Mouse (Mus musculus) midbrain, embryonic 14.5 days (tissue): Measurements from ENCODE around the gene Gm11146. TPM values are rescaled to one million over a fixed set of nuclear protein-coding genes. Genes with fewer than 3 reads are reported as not detected.

Experiments used
- ATAC-seq: fragments of 200-750 bp; cut with Nextera tagmentation; 2 replicates; pipeline ENCODE4 v1.8.0; 2017; ENCODE audit warnings: moderate number of reproducible peaks, moderate library complexity; ENCODE audit not compliant: low FRiP score, low TSS enrichment
- DNase-seq: peaks from one replicate; pipeline ENCODE4 v3.0.0-alpha.2; 2015
- H3K27ac ChIP-seq: fragments of 300-500 bp; sonication (generic); replicated peaks from 2 replicates; pipeline ENCODE4 v1.5.1; 2014; ENCODE audit warnings: mild to moderate bottlenecking, low read depth, low read length, moderate library complexity
- H3K27me3 ChIP-seq: fragments of 300-500 bp; sonication (generic); 2 replicates; pipeline ENCODE4 v1.6.1; 2014; ENCODE audit warnings: low read length, control low read depth, mixed read lengths; ENCODE audit not compliant: control insufficient read depth, insufficient read depth
- H3K36me3 ChIP-seq: fragments of 300-500 bp; sonication (generic); 2 replicates; pipeline ENCODE4 v1.6.1; 2014; ENCODE audit warnings: low read length, control low read depth; ENCODE audit not compliant: control insufficient read depth, insufficient read depth
- H3K4me1 ChIP-seq: fragments of 300-500 bp; sonication (generic); 2 replicates; pipeline ENCODE4 v1.6.1; 2014; ENCODE audit warnings: mild to moderate bottlenecking, antibody characterized with exemption, low read length, control low read depth; ENCODE audit not compliant: control insufficient read depth, insufficient read depth
- H3K4me2 ChIP-seq: fragments of 300-500 bp; sonication (generic); 2 replicates; pipeline ENCODE4 v1.6.1; 2014; ENCODE audit warnings: mild to moderate bottlenecking, low read length, moderate library complexity
- H3K4me3 ChIP-seq: fragments of 300-500 bp; sonication (generic); replicated peaks from 2 replicates; pipeline ENCODE4 v1.5.1; 2014; ENCODE audit warnings: low read depth, low read length
- H3K9ac ChIP-seq: fragments of 300-500 bp; sonication (generic); replicated peaks from 2 replicates; pipeline ENCODE4 v1.6.1; 2014; ENCODE audit warnings: mild to moderate bottlenecking, low read length, moderate library complexity
- H3K9me3 ChIP-seq: fragments of 300-500 bp; sonication (generic); 2 replicates; pipeline ENCODE4 v1.6.1; 2016; ENCODE audit warnings: low read length, control low read depth, mixed read lengths; ENCODE audit not compliant: control insufficient read depth
- WGBS: fragments of 180-500 bp; shearing (Covaris S2); extraction: QIAGEN DNeasy Blood & Tissue Kit; methylation state at CpG from one replicate; pipeline ENCODE4 v1.1.7; 2014; 5-methylcytosine and 5-hydroxymethylcytosine counted together
- polyA plus RNA-seq: library from polyadenylated mRNA; unstranded; fragments of >200 nt; fragmentation: Nextera tagmentation; extraction: Ambion mirVana; gene quantifications from 2 replicates; pipeline ENCODE4 v1.2.1, GENCODE M21; 2014

Gm11146 gene
- polyA plus RNA-seq, 1 experiment from 2014 or later: not detected

DNA sequence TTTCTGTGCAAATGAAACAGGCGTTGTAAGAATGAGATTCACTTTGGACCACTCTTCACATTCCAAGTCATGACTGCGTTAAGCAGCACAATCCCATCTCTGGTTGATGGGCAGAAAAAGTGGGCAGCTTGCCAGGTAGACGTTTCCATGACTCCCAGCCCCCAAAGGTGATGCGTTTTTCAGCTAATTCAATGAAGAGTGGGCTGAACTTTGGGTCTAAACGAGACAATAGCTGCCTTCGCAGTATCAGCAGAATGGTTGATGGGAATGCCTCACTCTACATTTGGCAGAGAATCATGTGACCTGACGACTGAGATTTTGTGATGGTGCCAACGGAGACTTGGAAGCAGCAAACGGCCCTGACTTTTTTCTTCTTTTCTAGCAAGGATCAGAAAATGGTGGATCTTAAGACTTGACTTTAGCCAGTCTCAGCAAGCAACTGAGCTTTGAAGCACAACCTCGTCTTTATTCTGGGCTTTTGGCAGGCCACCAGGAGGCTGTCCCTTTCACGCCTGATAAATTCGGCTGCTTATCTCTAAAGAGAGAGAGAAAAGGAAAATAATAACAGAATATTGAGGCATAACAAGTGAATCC, 8.0 kb downstream of the Gm11146 start:
- Histone ChIP-seq H3K27ac (peak overlapping the region; percentile 94), H3K4me2 (peak overlapping the region; percentile 56), H3K9me3 (no peaks in the 10 kb centered on the region), H3K4me3 (peak overlapping the region; percentile 38), H3K9ac (peak overlapping the region; percentile 36; the same call in 1 of the 2 replicates), H3K4me1 (peaks cover 11% of the 10 kb centered on the region; the same call in 1 of the 2 replicates), H3K27me3 (no peaks in the 10 kb centered on the region), H3K36me3 (no peaks in the 10 kb centered on the region)
- 9% methylated on average over 12 of the region's 12 CpGs for WGBS
- peak; percentile 92 for DNase-seq
- peak; percentile 90 for ATAC-seq

GRCm38 (mm10) chr16:77592986-77593385, 8.9 kb downstream of the Gm11146 start:
- 13% methylated on average over 3 of the region's 3 CpGs for WGBS
- Histone ChIP-seq H3K36me3 (no peaks in the 10 kb centered on the region), H3K9me3 (no peaks in the 10 kb centered on the region), H3K4me3 (0 out of 2 replicates have a peak overlapping the region, but pooled peaks have one; percentile 38), H3K27ac (peak overlapping the region; percentile 94), H3K4me1 (peaks cover 11% of the 10 kb centered on the region; the same call in 1 of the 2 replicates), H3K4me2 (peak overlapping the region; percentile 56), H3K27me3 (no peaks in the 10 kb centered on the region), H3K9ac (peak overlapping the region; percentile 20; the same call in 1 of the 2 replicates)
- DNase-seq (peak; percentile 73), ATAC-seq (peak; percentile 57)

GRCm38 (mm10) chr16:77573036-77573435, 28.9 kb downstream of the Gm11146 start:
- ATAC-seq: no peak
- no peaks in the 10 kb centered on the region for H3K4me1 ChIP-seq
- H3K4me3 ChIP-seq: no peak overlapping the region
- no peak for DNase-seq
- no peaks in the 10 kb centered on the region for H3K36me3 ChIP-seq
- H3K9me3 ChIP-seq: no peaks in the 10 kb centered on the region
- 0 out of 2 replicates have a peak overlapping the region, but pooled peaks have one; percentile 26 for H3K27ac ChIP-seq
- no peak overlapping the region for H3K4me2 ChIP-seq
- WGBS: 83% methylated on average over 5 of the region's 5 CpGs
- H3K9ac ChIP-seq: no peak overlapping the region
- no peaks in the 10 kb centered on the region for H3K27me3 ChIP-seq

DNA sequence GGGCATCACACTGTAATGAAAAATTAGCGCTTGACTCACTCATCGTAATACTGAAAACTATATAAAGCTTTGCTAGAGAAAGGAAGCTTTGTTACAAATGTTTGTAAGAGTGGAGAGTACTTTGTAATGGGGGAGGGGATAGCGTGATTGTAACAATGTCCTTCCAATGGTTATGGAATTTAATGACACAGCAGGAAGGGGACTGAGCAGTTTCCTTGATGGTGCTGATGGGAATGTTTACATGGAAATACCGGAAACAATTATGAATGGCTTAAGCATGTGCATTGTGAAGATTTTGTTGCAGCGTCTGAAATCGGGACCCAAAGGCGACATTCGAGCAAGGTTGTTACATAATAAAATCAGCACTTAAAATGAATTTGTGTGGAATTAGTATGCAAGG, 32.4 kb downstream of the Gm11146 start:
- no peak overlapping the region; the same call in 1 of the 2 replicates for H3K27ac ChIP-seq
- no peak overlapping the region for H3K4me3 ChIP-seq
- ATAC-seq: no peak
- WGBS: 88% methylated on average over 8 of the region's 8 CpGs
- H3K36me3 ChIP-seq: no peaks in the 10 kb centered on the region
- no peaks in the 10 kb centered on the region for H3K9me3 ChIP-seq
- DNase-seq: no peak
- no peaks in the 10 kb centered on the region for H3K4me1 ChIP-seq
- H3K27me3 ChIP-seq: no peaks in the 10 kb centered on the region
- H3K9ac ChIP-seq: no peak overlapping the region
- no peak overlapping the region for H3K4me2 ChIP-seq

DNA sequence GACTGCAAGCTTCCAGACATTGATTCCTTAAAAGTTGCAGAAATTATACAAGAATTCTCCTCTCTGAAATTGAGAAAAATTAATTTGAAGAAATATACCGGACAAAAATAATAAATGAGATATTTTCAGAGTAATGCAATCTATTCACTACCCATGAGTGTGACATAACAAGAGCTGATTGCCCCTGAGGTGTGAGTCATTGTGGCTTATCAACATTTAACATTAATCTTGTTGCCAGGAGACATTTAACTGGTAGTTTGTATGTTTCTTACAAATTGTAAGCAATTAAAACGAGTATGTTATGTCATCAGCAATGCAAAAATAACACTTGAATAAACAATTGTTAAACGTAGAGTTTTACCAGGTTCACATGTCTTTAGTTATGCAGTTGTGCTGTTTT, 33.5 kb downstream of the Gm11146 start:
- H3K4me2 ChIP-seq: no peak overlapping the region
- no peak overlapping the region for H3K9ac ChIP-seq
- H3K36me3 ChIP-seq: no peaks in the 10 kb centered on the region
- H3K9me3 ChIP-seq: no peaks in the 10 kb centered on the region
- DNase-seq (no peak), ATAC-seq (no peak)
- H3K27ac ChIP-seq: no peak overlapping the region
- H3K4me3 ChIP-seq: no peak overlapping the region
- no peaks in the 10 kb centered on the region for H3K4me1 ChIP-seq
- no peaks in the 10 kb centered on the region for H3K27me3 ChIP-seq
- 89% methylated on average over 3 of the region's 3 CpGs for WGBS

DNA sequence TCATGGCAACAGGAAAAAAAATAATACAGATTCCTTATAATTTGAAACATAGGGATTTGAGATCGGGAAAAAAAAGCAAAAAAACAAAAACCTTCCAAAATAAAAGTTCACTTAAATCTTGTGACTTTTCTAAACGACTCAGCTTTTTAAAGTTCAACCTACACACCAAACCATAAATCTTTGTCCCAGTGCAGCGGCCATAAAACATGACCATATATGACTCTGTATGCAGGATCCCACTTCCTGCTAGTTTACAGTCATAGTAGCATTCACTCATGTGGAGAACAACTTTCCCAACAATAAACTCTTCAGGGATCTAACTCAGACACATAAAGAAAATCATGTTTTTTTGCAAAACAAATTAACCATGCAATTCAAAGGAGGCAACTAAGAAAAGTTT, 39.0 kb downstream of the Gm11146 start:
- Histone ChIP-seq H3K4me3 (no peak overlapping the region), H3K36me3 (no peaks in the 10 kb centered on the region), H3K9ac (no peak overlapping the region), H3K4me1 (no peaks in the 10 kb centered on the region), H3K27me3 (no peaks in the 10 kb centered on the region), H3K27ac (no peak overlapping the region), H3K4me2 (no peak overlapping the region), H3K9me3 (no peaks in the 10 kb centered on the region)
- DNase-seq: no peak
- ATAC-seq: no peak
- 97% methylated on average over 3 of the region's 3 CpGs for WGBS

DNA sequence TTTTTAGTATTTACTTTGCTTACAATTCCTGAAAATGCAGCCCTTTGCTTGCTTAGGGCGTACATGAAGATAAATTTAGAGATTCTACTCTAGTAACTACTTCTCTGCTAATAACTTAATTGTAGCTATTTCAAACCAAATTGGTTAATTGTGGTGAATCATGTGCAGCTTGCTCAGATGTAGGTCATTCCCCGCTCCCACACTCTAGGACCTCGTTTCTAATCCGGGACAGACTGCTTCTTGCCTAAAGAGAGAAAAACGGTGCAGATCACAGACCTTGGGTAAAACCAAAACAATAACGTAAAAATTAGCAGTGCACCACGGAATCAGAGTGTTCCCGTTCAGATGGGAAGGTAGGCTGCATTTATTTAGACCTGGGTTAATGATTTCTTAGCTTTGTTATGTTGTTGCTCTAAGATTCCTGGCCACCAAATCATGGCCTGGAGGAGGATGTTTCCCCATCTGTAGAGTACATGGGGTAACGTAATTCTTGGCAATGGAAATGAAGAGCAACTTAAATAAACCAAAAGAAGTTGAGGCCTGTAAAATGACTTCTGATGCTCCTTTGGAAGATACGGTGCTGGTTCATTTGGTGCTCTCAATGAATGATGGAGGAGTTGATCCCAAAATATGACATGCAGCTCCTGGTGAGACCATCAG, 45.3 kb downstream of the Gm11146 start:
- Histone ChIP-seq H3K9ac (no peak overlapping the region), H3K4me2 (no peak overlapping the region), H3K9me3 (no peaks in the 10 kb centered on the region), H3K4me1 (no peaks in the 10 kb centered on the region), H3K4me3 (no peak overlapping the region), H3K36me3 (0 out of 2 replicates have a peak, but pooled peaks cover 2% of the 10 kb centered on the region), H3K27ac (no peak overlapping the region), H3K27me3 (no peaks in the 10 kb centered on the region)
- ATAC-seq: no peak
- DNase-seq: no peak
- WGBS: 95% methylated on average over 10 of the region's 10 CpGs

DNA sequence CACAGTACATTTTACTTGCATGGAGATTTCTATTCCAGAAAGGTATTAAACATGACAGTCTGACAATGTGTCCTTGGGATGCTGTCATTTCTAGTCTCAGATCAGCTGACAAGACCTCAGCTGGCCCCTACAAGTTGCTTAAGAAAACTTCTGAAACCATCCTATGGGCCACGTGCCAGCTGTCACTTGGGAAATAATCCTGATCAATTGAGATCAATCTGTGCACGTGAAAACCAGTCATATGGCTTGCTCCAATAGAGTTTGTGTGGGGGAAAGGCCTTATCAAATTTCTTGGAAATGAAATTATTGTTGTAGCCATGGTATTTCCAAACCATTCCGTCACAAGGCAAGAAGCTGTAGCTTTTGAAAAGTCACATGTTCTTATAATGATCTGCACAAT, 50.8 kb downstream of the Gm11146 start:
- no peaks in the 10 kb centered on the region for H3K9me3 ChIP-seq
- H3K27ac ChIP-seq: no peak overlapping the region
- WGBS: 53% methylated on average over 3 of the region's 3 CpGs
- ATAC-seq (no peak), DNase-seq (no peak)
- H3K4me3 ChIP-seq: no peak overlapping the region
- no peaks in the 10 kb centered on the region for H3K27me3 ChIP-seq
- H3K4me1 ChIP-seq: no peaks in the 10 kb centered on the region
- H3K36me3 ChIP-seq: no peaks in the 10 kb centered on the region
- no peak overlapping the region for H3K4me2 ChIP-seq
- no peak overlapping the region for H3K9ac ChIP-seq
